Mouse (Mus musculus) kidney, embryonic 15.5 days (tissue): ENCODE data around the gene Rasgef1b. TPM values are rescaled to one million over a fixed set of nuclear protein-coding genes. Genes with fewer than 3 reads are reported as not detected.

Source experiments
- ATAC-seq: fragments of 200-750 bp; cut with Nextera tagmentation; replicated peaks from 2 replicates; pipeline ENCODE4 v1.8.0; 2017; ENCODE audit warnings: moderate TSS enrichment; ENCODE audit not compliant: low FRiP score
- H3K27ac ChIP-seq: fragments of 300-500 bp; sonication (generic); 2 replicates; pipeline ENCODE4 v1.5.1; 2015; ENCODE audit warnings: mild to moderate bottlenecking, inconsistent platforms
- H3K27me3 ChIP-seq: fragments of 300-500 bp; sonication (generic); 2 replicates; pipeline ENCODE4 v1.6.1; 2015; ENCODE audit warnings: inconsistent platforms
- H3K36me3 ChIP-seq: fragments of 300-500 bp; sonication (generic); 2 replicates; pipeline ENCODE4 v1.6.1; 2015; ENCODE audit warnings: inconsistent platforms
- H3K4me1 ChIP-seq: fragments of 300-500 bp; sonication (generic); 2 replicates; pipeline ENCODE4 v1.6.1; 2015; ENCODE audit warnings: inconsistent platforms
- H3K4me2 ChIP-seq: fragments of 300-500 bp; sonication (generic); 2 replicates; pipeline ENCODE4 v1.6.1; 2015; ENCODE audit warnings: moderate library complexity, mild to moderate bottlenecking, inconsistent platforms
- H3K4me3 ChIP-seq: fragments of 300-500 bp; sonication (generic); replicated peaks from 2 replicates; pipeline ENCODE4 v1.5.1; 2015; ENCODE audit warnings: mild to moderate bottlenecking, inconsistent platforms
- H3K9ac ChIP-seq: fragments of 300-500 bp; sonication (generic); 2 replicates; pipeline ENCODE4 v1.6.1; 2015; ENCODE audit warnings: mild to moderate bottlenecking, inconsistent platforms
- H3K9me3 ChIP-seq: fragments of 300-500 bp; sonication (generic); replicated peaks from 2 replicates; pipeline ENCODE4 v1.6.1; 2016; ENCODE audit warnings: inconsistent platforms
- WGBS: fragments of 180-500 bp; shearing (Covaris S2); methylation state at CpG from one replicate; pipeline ENCODE4 v1.1.7; 2015; ENCODE audit warnings: mixed read lengths; 5-methylcytosine and 5-hydroxymethylcytosine counted together
- polyA plus RNA-seq: library from polyadenylated mRNA; unstranded; fragments of >200 nt; fragmentation: Nextera tagmentation; extraction: Ambion mirVana; gene quantifications from 2 replicates; pipeline ENCODE4 v1.2.1, GENCODE M21; 2015

The Rasgef1b gene
- polyA plus RNA-seq, 1 experiment from 2014 or later: 7.0 TPM

DNA sequence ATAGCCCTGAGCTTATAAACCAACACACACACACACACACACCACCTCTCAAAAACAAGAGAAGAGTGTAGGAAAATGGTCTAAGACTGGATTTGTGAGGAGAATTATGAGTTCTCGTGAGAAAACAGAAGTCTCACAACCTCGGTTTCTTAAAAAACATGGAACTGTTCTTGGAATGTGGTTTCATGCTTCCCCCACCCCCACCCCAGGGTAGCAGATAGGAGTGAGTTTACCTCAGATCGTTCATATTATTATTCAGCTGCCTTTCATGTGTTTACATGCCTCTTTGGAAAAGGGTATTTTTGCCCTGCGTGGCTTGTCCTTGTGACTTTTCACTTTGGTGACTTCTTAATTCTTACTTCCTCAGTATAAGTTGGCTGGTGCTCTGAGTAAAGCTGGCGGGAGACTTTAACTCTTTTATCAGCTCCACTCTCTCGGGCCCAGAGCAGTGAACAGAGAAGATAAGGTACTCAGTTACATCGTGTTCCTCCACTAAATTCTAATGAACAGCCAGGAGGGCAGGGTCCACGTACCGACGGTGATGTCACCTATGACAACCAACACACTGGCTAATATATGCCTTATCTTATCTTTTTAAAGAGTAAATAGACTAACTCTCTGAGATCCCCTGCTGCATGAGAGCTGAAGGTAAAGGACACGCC, 96.1 kb downstream of the Rasgef1b start:
- H3K36me3 ChIP-seq: no peaks in the 10 kb centered on the region
- H3K27me3 ChIP-seq: no peaks in the 10 kb centered on the region
- no peak overlapping the region for H3K9ac ChIP-seq
- H3K4me3 ChIP-seq: no peak overlapping the region
- peak; percentile 62 for ATAC-seq
- 76% methylated on average over 11 of the region's 11 CpGs for WGBS
- H3K9me3 ChIP-seq: no peaks in the 10 kb centered on the region
- no peak overlapping the region for H3K4me2 ChIP-seq
- peaks cover 5% of the 10 kb centered on the region; the same call in 1 of the 2 replicates for H3K4me1 ChIP-seq
- no peak overlapping the region for H3K27ac ChIP-seq

DNA sequence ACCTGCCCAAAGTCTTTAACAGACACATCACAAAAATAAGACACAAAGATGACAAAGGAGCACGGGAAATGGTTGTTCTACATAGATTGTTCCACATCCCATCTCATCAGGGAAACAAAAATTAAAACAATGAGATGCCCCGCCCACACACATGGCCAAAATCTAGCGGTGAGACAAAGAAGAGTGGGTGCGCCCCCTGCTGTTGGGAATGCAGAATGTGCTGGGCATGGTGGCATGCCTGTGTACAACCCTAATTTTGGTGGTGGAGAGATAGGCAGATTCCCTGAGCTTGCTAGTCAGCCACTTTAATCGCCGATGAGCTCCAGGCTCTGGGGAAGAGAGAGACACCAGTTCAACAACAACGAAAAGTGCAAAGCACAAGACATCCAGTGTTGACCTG, 98.8 kb downstream of the Rasgef1b start:
- H3K4me2 ChIP-seq: no peak overlapping the region
- no peak overlapping the region for H3K27ac ChIP-seq
- no peak overlapping the region for H3K4me3 ChIP-seq
- WGBS: 86% methylated on average over 7 of the region's 7 CpGs
- ATAC-seq: no peak
- peaks cover 9% of the 10 kb centered on the region for H3K27me3 ChIP-seq
- H3K9ac ChIP-seq: no peak overlapping the region
- H3K9me3 ChIP-seq: no peaks in the 10 kb centered on the region
- H3K4me1 ChIP-seq: peaks cover 8% of the 10 kb centered on the region; the same call in 1 of the 2 replicates
- no peaks in the 10 kb centered on the region for H3K36me3 ChIP-seq

DNA sequence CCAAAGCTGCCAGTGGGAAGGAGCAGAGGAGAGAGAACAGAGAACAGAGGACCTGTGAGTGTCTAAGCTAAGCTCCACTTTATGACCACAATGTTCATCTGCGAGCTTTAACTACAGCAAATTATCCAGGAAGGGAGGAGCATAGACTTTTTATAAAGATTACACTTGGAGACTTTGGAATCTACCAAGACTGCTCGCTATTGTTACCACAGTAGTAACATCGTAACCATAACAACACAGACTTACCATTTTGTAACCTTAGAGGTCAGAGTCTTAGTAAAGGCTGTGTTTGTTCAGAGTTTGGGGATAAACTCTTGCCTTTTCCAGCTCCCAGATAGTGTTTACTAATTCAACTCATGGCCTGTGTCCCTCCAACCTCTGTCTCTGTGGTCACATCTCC, 103.3 kb downstream of the Rasgef1b start:
- ATAC-seq: no peak
- Histone ChIP-seq H3K4me2 (no peak overlapping the region), H3K4me1 (peaks cover 11% of the 10 kb centered on the region; the same call in 1 of the 2 replicates), H3K27me3 (peaks cover 17% of the 10 kb centered on the region), H3K4me3 (no peak overlapping the region), H3K9me3 (no peaks in the 10 kb centered on the region), H3K36me3 (no peaks in the 10 kb centered on the region), H3K27ac (no peak overlapping the region), H3K9ac (no peak overlapping the region)
- 60% methylated on average over 3 of the region's 3 CpGs for WGBS

DNA sequence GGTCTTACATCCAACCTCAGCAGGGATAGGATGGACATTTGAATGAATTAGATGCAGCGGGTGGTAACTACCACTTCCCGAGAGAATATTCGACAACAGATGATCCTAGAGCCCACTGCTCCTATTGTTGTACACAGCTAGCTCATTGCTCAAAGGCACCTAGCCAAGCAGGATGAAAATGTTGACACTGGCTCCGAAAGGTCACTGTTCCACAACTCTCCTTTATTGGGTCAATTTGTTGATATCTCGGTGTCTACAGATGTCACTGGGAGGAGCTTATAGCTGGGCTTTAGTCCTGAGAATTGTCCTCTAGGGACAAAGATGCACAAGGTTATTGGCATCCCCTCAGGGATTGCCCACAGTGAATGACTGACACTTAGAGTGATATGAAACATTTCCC, 108.1 kb downstream of the Rasgef1b start:
- no peak overlapping the region for H3K9ac ChIP-seq
- H3K27ac ChIP-seq: no peak overlapping the region
- H3K27me3 ChIP-seq: peaks cover 20% of the 10 kb centered on the region; the same call in 1 of the 2 replicates
- no peaks in the 10 kb centered on the region for H3K36me3 ChIP-seq
- 88% methylated on average over 5 of the region's 5 CpGs for WGBS
- no peak for ATAC-seq
- H3K9me3 ChIP-seq: no peaks in the 10 kb centered on the region
- no peak overlapping the region for H3K4me2 ChIP-seq
- no peak overlapping the region for H3K4me3 ChIP-seq
- H3K4me1 ChIP-seq: 0 out of 2 replicates have a peak, but pooled peaks cover 3% of the 10 kb centered on the region

DNA sequence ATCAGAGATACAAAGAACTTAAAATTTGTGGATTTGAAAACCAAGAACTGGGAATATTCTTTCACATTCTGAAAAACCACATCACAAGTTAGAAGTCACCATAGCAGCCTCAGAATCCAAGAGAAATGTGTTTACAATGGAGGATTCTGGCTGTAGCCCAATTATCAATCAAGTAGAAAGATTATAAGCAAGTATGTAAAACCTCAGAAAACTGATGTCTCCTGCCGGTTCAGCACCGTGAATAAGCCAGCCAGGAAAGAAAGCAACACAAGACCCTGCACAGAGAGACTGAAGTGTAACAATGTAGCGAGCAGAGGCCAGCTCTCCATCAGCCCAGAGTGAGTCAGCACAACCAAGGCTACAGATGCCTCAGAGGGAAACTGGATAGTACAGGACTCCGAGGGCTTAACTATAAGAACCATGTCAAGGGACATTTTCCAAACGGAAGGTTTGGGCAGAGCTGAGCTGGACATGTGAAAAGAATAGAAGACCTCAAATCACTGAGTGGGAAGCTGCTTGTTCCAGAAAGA, 111.5 kb downstream of the Rasgef1b start:
- Histone ChIP-seq H3K36me3 (no peaks in the 10 kb centered on the region), H3K9ac (no peak overlapping the region), H3K27ac (no peak overlapping the region), H3K4me1 (peaks cover 15% of the 10 kb centered on the region), H3K4me3 (no peak overlapping the region), H3K4me2 (no peak overlapping the region), H3K9me3 (no peaks in the 10 kb centered on the region), H3K27me3 (peaks cover 28% of the 10 kb centered on the region)
- WGBS: 33% methylated on average over 5 of the region's 5 CpGs
- ATAC-seq: no peak

DNA sequence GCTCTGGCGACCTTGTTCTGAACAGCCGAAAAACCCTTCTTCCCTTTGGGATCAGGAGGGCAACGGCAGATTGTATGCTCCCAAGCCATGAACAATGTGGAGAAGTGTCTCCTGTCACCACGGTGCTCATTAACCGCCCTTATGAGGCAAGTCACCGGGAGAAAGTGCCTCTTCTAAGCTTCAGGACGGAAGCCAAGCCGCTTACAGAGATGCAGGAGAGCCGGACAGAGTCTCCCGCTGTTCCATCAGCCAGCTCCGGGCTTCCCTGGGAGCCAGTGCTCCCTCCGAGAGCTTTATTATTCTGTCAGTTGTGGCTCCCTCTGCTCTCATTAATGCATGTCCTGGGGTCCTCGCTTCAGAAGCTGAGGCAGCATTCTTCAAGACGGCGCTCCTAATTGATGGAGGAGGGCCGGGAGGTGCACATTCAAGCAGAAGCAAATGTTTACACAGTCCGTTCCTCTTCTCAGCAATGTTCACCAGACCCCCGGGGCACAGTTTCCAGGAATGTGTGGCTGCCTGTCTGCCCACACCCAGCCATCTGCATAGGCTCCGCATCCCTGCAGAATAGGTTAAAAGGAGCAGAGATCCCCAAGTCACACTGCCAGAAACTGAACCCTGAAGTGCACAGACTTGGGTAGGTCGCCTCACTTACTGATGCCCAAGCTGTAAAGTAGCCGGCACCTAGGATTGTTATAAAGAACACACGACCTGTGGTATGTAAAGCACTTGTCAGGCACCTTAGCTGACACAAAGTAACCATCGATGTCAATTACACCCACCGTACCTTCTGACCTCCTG, 115.3 kb downstream of the Rasgef1b start:
- peak; percentile 73 for ATAC-seq
- Histone ChIP-seq H3K27me3 (peaks cover 49% of the 10 kb centered on the region), H3K4me1 (peaks cover 11% of the 10 kb centered on the region), H3K27ac (no peak overlapping the region), H3K9ac (no peak overlapping the region), H3K36me3 (no peaks in the 10 kb centered on the region), H3K9me3 (no peaks in the 10 kb centered on the region), H3K4me3 (peak overlapping the region; percentile 15), H3K4me2 (peak overlapping the region; percentile 53)
- WGBS: 1% methylated on average over 24 of the region's 24 CpGs

DNA sequence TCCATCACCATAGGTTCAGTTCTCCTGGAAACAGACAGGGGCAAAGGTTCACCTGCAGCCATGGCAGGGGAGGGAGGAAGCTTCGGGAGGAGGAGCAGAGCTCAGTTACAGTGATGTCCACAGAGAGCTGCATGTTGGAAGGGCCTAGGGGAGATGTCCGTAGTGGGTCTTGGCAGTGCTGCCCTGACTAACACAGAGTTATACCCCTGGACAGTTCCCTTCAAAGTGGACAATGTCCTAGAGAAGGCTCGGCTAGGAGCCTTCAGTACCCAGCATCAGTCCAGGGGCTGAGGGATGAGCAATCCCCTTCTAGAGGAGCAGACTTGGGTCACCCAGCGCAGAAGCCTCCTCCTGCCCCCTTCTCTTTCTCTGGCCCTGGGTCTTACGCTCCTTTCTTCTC, 121.3 kb downstream of the Rasgef1b start:
- Histone ChIP-seq H3K9me3 (no peaks in the 10 kb centered on the region), H3K9ac (no peak overlapping the region), H3K27me3 (peaks cover 36% of the 10 kb centered on the region), H3K4me2 (no peak overlapping the region), H3K4me3 (no peak overlapping the region), H3K4me1 (peaks cover 6% of the 10 kb centered on the region; the same call in 1 of the 2 replicates), H3K36me3 (no peaks in the 10 kb centered on the region), H3K27ac (no peak overlapping the region)
- ATAC-seq: no peak
- WGBS: 73% methylated on average over 5 of the region's 5 CpGs

DNA sequence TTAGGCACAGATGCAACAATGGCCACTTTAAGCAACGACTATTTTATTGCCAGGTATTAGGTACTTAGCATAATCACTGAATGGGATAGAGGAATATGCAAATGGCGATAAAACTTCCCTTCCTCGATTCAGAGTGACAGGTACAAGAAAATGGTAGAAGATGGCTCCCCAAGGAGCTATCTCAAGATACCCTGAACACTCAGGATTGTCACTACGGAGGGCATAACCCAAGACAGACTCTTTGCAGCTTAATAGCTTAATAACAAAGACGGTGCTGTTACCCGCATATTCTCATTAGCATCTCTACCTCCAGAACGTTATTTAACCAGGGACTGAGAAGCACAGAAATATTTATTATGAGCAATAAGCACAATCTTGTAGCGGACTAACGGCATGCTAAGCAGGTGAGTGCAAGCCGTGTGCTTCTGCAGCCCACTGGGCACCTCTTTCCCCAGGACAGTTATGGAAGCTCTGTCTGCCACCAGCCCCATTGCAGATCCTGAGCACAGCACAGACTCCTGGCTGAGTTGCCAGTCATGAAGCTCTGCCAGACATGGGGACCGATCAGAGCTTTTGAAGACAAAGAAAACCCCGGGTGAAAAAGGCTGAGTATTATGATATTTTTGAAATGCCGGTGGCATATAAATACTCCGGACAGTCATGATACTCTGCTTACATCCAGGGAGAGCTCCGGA, 122.6 kb downstream of the Rasgef1b start:
- no peak overlapping the region for H3K4me2 ChIP-seq
- no peak overlapping the region for H3K27ac ChIP-seq
- H3K36me3 ChIP-seq: no peaks in the 10 kb centered on the region
- WGBS: 79% methylated on average over 15 of the region's 15 CpGs
- no peak overlapping the region for H3K4me3 ChIP-seq
- no peak overlapping the region for H3K9ac ChIP-seq
- H3K9me3 ChIP-seq: no peaks in the 10 kb centered on the region
- H3K4me1 ChIP-seq: peaks cover 12% of the 10 kb centered on the region
- no peak for ATAC-seq
- peaks cover 30% of the 10 kb centered on the region for H3K27me3 ChIP-seq

DNA sequence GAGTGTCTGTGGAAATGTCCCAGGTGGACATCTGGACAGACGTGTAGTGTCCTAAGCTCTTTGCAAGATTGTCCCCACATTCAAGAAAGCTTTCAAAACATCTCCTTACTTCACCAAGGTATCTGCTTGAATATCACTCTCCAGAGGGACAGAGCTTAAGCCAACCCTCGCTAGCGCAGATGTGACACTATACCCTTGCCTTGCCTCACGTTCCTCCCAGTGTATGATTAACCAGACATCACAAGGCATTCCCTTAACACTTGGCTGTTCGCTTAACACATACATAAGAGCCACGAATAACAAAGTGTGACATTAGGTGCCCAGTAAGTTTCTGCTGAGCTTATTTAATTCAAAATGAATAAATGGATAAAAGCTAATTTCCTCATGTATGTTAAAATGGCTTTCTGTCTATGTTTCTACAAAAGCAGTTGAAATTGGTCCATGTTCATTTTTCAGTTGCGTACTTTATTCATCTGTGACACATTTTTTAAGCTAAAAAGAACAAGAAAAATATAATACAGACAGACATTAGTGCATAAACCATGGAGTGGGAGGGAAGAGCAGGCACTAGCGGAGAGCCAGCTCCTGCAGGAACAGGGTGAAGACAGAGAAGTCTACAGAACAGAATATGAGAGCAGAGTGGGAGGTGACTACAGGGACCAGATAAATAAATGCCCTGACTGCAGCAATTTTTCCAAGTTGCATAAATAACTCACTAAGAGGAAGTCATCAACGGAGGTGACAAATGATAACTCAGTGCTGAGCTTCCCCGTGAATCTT, 126.4 kb downstream of the Rasgef1b start:
- Histone ChIP-seq H3K9me3 (no peaks in the 10 kb centered on the region), H3K27ac (no peak overlapping the region), H3K9ac (no peak overlapping the region)

DNA sequence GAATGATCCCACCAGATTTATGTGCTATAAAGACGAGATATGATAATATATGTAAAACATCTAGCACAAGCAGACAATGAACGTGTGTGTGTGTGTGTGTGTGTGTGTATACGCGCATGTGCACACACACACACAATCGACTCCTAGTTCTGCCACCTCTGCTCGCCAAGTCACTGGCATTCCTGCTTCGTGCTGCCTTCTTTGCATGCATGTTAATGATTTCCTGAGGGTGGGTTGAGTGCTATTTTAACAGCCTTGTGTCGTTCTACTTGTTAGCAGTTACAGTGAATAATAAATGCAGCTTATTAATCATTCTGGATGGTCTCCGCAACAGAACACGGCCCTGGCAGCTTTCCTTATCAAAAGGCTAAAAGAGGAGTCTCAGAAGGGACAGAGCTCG, 129.5 kb downstream of the Rasgef1b start:
- 58% methylated on average over 11 of the region's 11 CpGs for WGBS
- ATAC-seq: no peak
- Histone ChIP-seq H3K9me3 (no peaks in the 10 kb centered on the region), H3K4me3 (no peak overlapping the region), H3K9ac (no peak overlapping the region), H3K27ac (no peak overlapping the region), H3K4me2 (peak overlapping the region; percentile 29), H3K4me1 (peaks cover 38% of the 10 kb centered on the region), H3K36me3 (no peaks in the 10 kb centered on the region), H3K27me3 (no peaks in the 10 kb centered on the region)

More for the DNA sequence above, 126.4 kb downstream of the Rasgef1b start:
- Histone ChIP-seq H3K4me1 (peaks cover 38% of the 10 kb centered on the region), H3K4me2 (no peak overlapping the region), H3K4me3 (no peak overlapping the region), H3K27me3 (no peaks in the 10 kb centered on the region; the same call in 1 of the 2 replicates), H3K36me3 (no peaks in the 10 kb centered on the region)
- peak; percentile 64; the same call in 1 of the 2 replicates for ATAC-seq
- WGBS: 45% methylated on average over 10 of the region's 10 CpGs

DNA sequence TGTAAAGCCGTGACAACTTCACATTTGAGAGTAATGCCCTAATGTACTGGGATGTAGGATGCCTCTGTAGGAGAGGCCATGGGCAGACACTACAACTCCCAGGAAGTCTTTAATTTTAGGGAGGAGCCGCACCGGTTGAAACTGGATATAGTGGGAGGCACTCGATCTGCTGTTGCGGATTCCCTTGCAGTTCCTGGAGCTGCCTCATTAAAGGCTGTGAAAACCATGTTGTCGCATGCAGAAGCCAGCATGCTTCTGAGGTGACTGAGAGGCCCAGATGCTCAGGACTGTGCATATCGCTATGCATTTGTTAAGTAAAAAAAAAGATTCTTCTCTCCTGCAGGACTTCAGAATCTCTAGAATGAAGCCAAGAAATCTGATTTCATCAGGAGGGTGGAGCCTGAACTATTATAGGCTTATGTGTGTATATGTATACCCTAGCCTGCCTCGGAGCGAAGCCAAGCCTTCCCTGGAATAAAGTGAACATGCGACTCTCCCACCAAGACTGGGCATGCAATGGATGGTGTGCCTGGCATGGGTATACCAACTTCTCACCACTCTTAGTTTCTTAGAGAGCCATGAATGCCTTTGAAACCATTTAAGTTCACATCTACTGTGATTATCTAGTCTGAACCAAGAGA, 130.3 kb downstream of the Rasgef1b start:
- peak overlapping the region; percentile 17; the same call in 1 of the 2 replicates for H3K4me2 ChIP-seq
- H3K4me3 ChIP-seq: no peak overlapping the region
- H3K9me3 ChIP-seq: no peaks in the 10 kb centered on the region
- H3K9ac ChIP-seq: no peak overlapping the region
- WGBS: 35% methylated on average over 10 of the region's 10 CpGs
- H3K27ac ChIP-seq: no peak overlapping the region; the same call in 1 of the 2 replicates
- peak; percentile 84 for ATAC-seq
- no peaks in the 10 kb centered on the region for H3K27me3 ChIP-seq
- H3K4me1 ChIP-seq: peaks cover 38% of the 10 kb centered on the region
- H3K36me3 ChIP-seq: no peaks in the 10 kb centered on the region
